13 mouse cellular contexts compared by ENCODE assay signal in genomic region chr17:4516846-4517245, GRCm38 (mm10).
DNase-seq lines count a peak whose midpoint lies in the region; ATAC-seq and TF ChIP-seq lines count a peak whose summit lies in the region.
"Had no signal": no experiment of that assay in that cellular context is flagged by ENCODE, and none has a peak within 500 bp of the region (broad histone marks: within the 10 kb centered on the region; RNA-seq: fewer than 3 reads in every experiment).

No protein-coding gene starts in this region.

- no peaks in the 10 kb centered on the region for H3K36me3 ChIP-seq in forebrain, postnatal 0 days (ENCODE audit: insufficient read depth)
- no peaks in the 10 kb centered on the region for H3K36me3 ChIP-seq in forebrain, embryonic 12.5 days (replicated peaks)
- no peaks in the 10 kb centered on the region for H3K36me3 ChIP-seq in limb, embryonic 14.5 days (ENCODE audit: control insufficient read depth, insufficient read depth, low read length)
- no peaks in the 10 kb centered on the region for H3K36me3 ChIP-seq in limb, embryonic 10.5 days
- H3K36me3 ChIP-seq: forebrain, embryonic 10.5 days; limb, embryonic 15.5 days had no signal

- 37% methylated on average over 3 of the region's 3 CpGs for WGBS in forebrain, postnatal 0 days
- WGBS in forebrain, embryonic 12.5 days: 73% methylated on average over 3 of the region's 3 CpGs
- 39% methylated on average over 3 of the region's 3 CpGs for WGBS in limb, embryonic 14.5 days
- 69% methylated on average over 3 of the region's 3 CpGs for WGBS in limb, embryonic 10.5 days

- no peaks in the 10 kb centered on the region for H3K27me3 ChIP-seq in forebrain, postnatal 0 days (ENCODE audit: insufficient read depth, low read length)
- no peaks in the 10 kb centered on the region for H3K27me3 ChIP-seq in forebrain, embryonic 12.5 days
- no peaks in the 10 kb centered on the region for H3K27me3 ChIP-seq in limb, embryonic 14.5 days (ENCODE audit: control insufficient read depth, insufficient read depth, low read length)
- no peaks in the 10 kb centered on the region for H3K27me3 ChIP-seq in limb, embryonic 10.5 days (ENCODE audit: low read depth, poor library complexity, severe bottlenecking)
- H3K27me3 ChIP-seq: limb, embryonic 15.5 days had no signal

- DNase-seq in forebrain, postnatal 0 days: peak; percentile 59
- DNase-seq in limb, embryonic 14.5 days (ENCODE audit: low spot score): peak; percentile 25
- DNase-seq in limb, embryonic 10.5 days (ENCODE audit: low spot score): no peak
- DNase-seq in heart, adult 9 months (ENCODE audit: low spot score in 2 of 2): peak; percentile 4 to 12
- peak; percentile 56 to 72 for DNase-seq in right cerebral cortex, postnatal 10 days (ENCODE audit: low spot score in 2 of 2)
- DNase-seq in kidney, postnatal 36 days: no peak
- DNase-seq in kidney, postnatal 14 days: no peak
- DNase-seq: lung, postnatal 4 days; thymus, postnatal 25 days had no signal

- no peak overlapping the region for H3K4me2 ChIP-seq in forebrain, postnatal 0 days (ENCODE audit: low read depth)
- no peak overlapping the region for H3K4me2 ChIP-seq in forebrain, embryonic 12.5 days
- no peak overlapping the region for H3K4me2 ChIP-seq in limb, embryonic 14.5 days (replicated peaks; ENCODE audit: low read depth, low read length, severe bottlenecking)
- H3K4me2 ChIP-seq: limb, embryonic 15.5 days had no signal

- peaks cover 15% of the 10 kb centered on the region for H3K4me1 ChIP-seq in forebrain, postnatal 0 days (ENCODE audit: insufficient read depth)
- H3K4me1 ChIP-seq in forebrain, embryonic 12.5 days: peaks cover 4% of the 10 kb centered on the region; the same call in 1 of the 2 replicates
- no peaks in the 10 kb centered on the region for H3K4me1 ChIP-seq in limb, embryonic 14.5 days (ENCODE audit: control insufficient read depth, insufficient read depth, low read length)
- H3K4me1 ChIP-seq in limb, embryonic 10.5 days: peaks cover 7% of the 10 kb centered on the region

- no peaks in the 10 kb centered on the region for H3K9me3 ChIP-seq in forebrain, postnatal 0 days (ENCODE audit: low read length)
- H3K9me3 ChIP-seq in forebrain, embryonic 12.5 days: no peaks in the 10 kb centered on the region
- H3K9me3 ChIP-seq in limb, embryonic 14.5 days (ENCODE audit: control insufficient read depth, low read length): no peaks in the 10 kb centered on the region
- H3K9me3 ChIP-seq in limb, embryonic 10.5 days (replicated peaks): no peaks in the 10 kb centered on the region
- H3K9me3 ChIP-seq: forebrain, embryonic 10.5 days; limb, embryonic 15.5 days had no signal

- peak; percentile 74 for ATAC-seq in forebrain, postnatal 0 days
- ATAC-seq in forebrain, embryonic 12.5 days (ENCODE audit: low FRiP score): no peak
- ATAC-seq in limb, embryonic 14.5 days (ENCODE audit: low FRiP score, low read depth): no peak

- no peak for TF ChIP-seq POLR2A in limb, embryonic 14.5 days (IDR thresholded peaks at IDR 0.05; ENCODE audit: borderline replicate concordance, extremely low read depth, insufficient read depth, insufficient read length)

- no peak overlapping the region for H3K9ac ChIP-seq in forebrain, postnatal 0 days
- H3K9ac ChIP-seq in forebrain, embryonic 12.5 days: no peak overlapping the region
- H3K9ac ChIP-seq in limb, embryonic 14.5 days (ENCODE audit: low read depth, low read length, severe bottlenecking): no peak overlapping the region
- H3K9ac ChIP-seq: limb, embryonic 15.5 days had no signal

- no peak for TF ChIP-seq CTCF in forebrain, postnatal 0 days (IDR thresholded peaks at IDR 0.05; ENCODE audit: low read depth)

- H3K4me3 ChIP-seq in forebrain, postnatal 0 days (ENCODE audit: low read depth, low read length): no peak overlapping the region
- H3K4me3 ChIP-seq in forebrain, embryonic 12.5 days (replicated peaks): no peak overlapping the region
- H3K4me3 ChIP-seq in limb, embryonic 14.5 days (replicated peaks; ENCODE audit: low read length): no peak overlapping the region
- no peak overlapping the region for H3K4me3 ChIP-seq in limb, embryonic 10.5 days
- H3K4me3 ChIP-seq: forebrain, embryonic 10.5 days; limb, embryonic 15.5 days had no signal

- 0 out of 2 replicates have a peak overlapping the region, but pooled peaks have one; percentile 3 for H3K27ac ChIP-seq in forebrain, postnatal 0 days (ENCODE audit: low read depth, low read length)
- no peak overlapping the region for H3K27ac ChIP-seq in forebrain, embryonic 12.5 days
- H3K27ac ChIP-seq in limb, embryonic 14.5 days (replicated peaks; ENCODE audit: low read depth, low read length): no peak overlapping the region
- no peak overlapping the region for H3K27ac ChIP-seq in limb, embryonic 10.5 days
- H3K27ac ChIP-seq: forebrain, embryonic 10.5 days; kidney, postnatal 0 days; limb, embryonic 15.5 days had no signal

Comparison
In these comparisons a context has a peak if more than half of its experiments do, and no peak if none do; other contexts are left out.
1. DNase-seq: peak in forebrain, postnatal 0 days (single experiment), limb, embryonic 14.5 days (single experiment), heart, adult 9 months (2 of 2) and right cerebral cortex, postnatal 10 days (2 of 2); none in limb, embryonic 10.5 days (single experiment), kidney, postnatal 36 days (0 of 2) and kidney, postnatal 14 days (single experiment).